Mouse (Mus musculus): ENCODE data around the gene Sfrp5.

The Sfrp5 gene

GRCm38 (mm10) chr19:42198026-42198425 lies 4.0 kb downstream of the Sfrp5 start:
- no peak for DNase-seq (ENCODE audit: low spot score in 2 of 2)

GRCm38 (mm10) chr19:42197066-42197465 lies 5.0 kb downstream of the Sfrp5 start:
- no peak for DNase-seq (ENCODE audit: low spot score in 2 of 2)

GRCm38 (mm10) chr19:42196378-42196777 lies 5.7 kb downstream of the Sfrp5 start:
- DNase-seq (ENCODE audit: low spot score in 2 of 2): no peak

- DNase-seq (ENCODE audit: low spot score in 2 of 2): no peak
Measured at GRCm38 (mm10) chr19:42193311-42193710, 8.7 kb downstream of the Sfrp5 start.

- DNase-seq (ENCODE audit: low spot score in 2 of 2): peak; percentile 42 to 85
Measured at GRCm38 (mm10) chr19:42190494-42190893, 11.6 kb downstream of the Sfrp5 start.

GRCm38 (mm10) chr19:42189735-42190134 lies 12.3 kb downstream of the Sfrp5 start:
- no peak for DNase-seq (ENCODE audit: low spot score in 2 of 2)

GRCm38 (mm10) chr19:42182673-42183072 lies 19.4 kb downstream of the Sfrp5 start:
- no peak for DNase-seq (ENCODE audit: low spot score in 2 of 2)

GRCm38 (mm10) chr19:42179356-42179755 lies 22.7 kb downstream of the Sfrp5 start:
- no peak for DNase-seq (ENCODE audit: low spot score in 2 of 2)

GRCm38 (mm10) chr19:42177461-42177860 lies 24.6 kb downstream of the Sfrp5 start:
- no peak for DNase-seq (ENCODE audit: low spot score in 2 of 2)

- DNase-seq (ENCODE audit: low spot score in 2 of 2): no peak
Measured at GRCm38 (mm10) chr19:42176841-42177240, 25.2 kb downstream of the Sfrp5 start.

- DNase-seq (ENCODE audit: low spot score in 2 of 2): peak; percentile 94 to 97
Measured at GRCm38 (mm10) chr19:42170025-42170969, 31.8 kb downstream of the Sfrp5 start.

GRCm38 (mm10) chr19:42169322-42169975 lies 32.6 kb downstream of the Sfrp5 start:
- DNase-seq (ENCODE audit: low spot score in 2 of 2): no peak

GRCm38 (mm10) chr19:42167489-42167888 lies 34.6 kb downstream of the Sfrp5 start:
- DNase-seq (ENCODE audit: low spot score in 2 of 2): no peak

GRCm38 (mm10) chr19:42166766-42167165 lies 35.3 kb downstream of the Sfrp5 start:
- DNase-seq (ENCODE audit: low spot score in 2 of 2): no peak

- DNase-seq (ENCODE audit: low spot score in 2 of 2): peak; percentile 82 to 96
Measured at GRCm38 (mm10) chr19:42166130-42166529, 35.9 kb downstream of the Sfrp5 start.

- no peak for DNase-seq (ENCODE audit: low spot score in 2 of 2)
Measured at GRCm38 (mm10) chr19:42164188-42164587, 37.9 kb downstream of the Sfrp5 start.

GRCm38 (mm10) chr19:42163764-42164163 lies 38.3 kb downstream of the Sfrp5 start, which contains the start of gene Zfyve27:
Gene Zfyve27, plus strand, starts transcription at chr19:42163951.
- DNase-seq (ENCODE audit: low spot score in 2 of 2): no peak

- no peak for DNase-seq (ENCODE audit: low spot score in 2 of 2)
Measured at GRCm38 (mm10) chr19:42158246-42159017, 43.6 kb downstream of the Sfrp5 start.

GRCm38 (mm10) chr19:42157493-42158237 lies 44.4 kb downstream of the Sfrp5 start:
- no peak for DNase-seq (ENCODE audit: low spot score in 2 of 2)

- DNase-seq (ENCODE audit: low spot score in 2 of 2): peak; percentile 73 to 89
Measured at GRCm38 (mm10) chr19:42151990-42152389, 50.1 kb downstream of the Sfrp5 start.

- DNase-seq (ENCODE audit: low spot score in 2 of 2): no peak
Measured at GRCm38 (mm10) chr19:42148569-42148860, 53.5 kb downstream of the Sfrp5 start.
